Mouse (Mus musculus) thymus, postnatal 0 days (tissue): ENCODE measurements at regions not wholly inside any gene's neighbourhood (a gene's known extent, or its start where the extent isn't known, plus 50 kb on each side); places are given as distances from the start of the nearest gene placed in this dataset. TPM values are rescaled to one million over a fixed set of nuclear protein-coding genes. Genes with fewer than 3 reads are reported as not detected.
A peak's percentile ranks its signal among the peaks of the same experiment; 100 is the strongest.

Experiments
- DNase-seq: peaks from one replicate; pipeline ENCODE4 v3.0.0-alpha.2; 2015; ENCODE audit warnings: low spot score
- microRNA-seq: library from miRNA; unstranded; fragments of <30 nt; microRNA quantifications from one replicate; pipeline ENCODE4, GENCODE M21; 2016; ENCODE audit warnings: borderline number of aligned reads

DNA sequence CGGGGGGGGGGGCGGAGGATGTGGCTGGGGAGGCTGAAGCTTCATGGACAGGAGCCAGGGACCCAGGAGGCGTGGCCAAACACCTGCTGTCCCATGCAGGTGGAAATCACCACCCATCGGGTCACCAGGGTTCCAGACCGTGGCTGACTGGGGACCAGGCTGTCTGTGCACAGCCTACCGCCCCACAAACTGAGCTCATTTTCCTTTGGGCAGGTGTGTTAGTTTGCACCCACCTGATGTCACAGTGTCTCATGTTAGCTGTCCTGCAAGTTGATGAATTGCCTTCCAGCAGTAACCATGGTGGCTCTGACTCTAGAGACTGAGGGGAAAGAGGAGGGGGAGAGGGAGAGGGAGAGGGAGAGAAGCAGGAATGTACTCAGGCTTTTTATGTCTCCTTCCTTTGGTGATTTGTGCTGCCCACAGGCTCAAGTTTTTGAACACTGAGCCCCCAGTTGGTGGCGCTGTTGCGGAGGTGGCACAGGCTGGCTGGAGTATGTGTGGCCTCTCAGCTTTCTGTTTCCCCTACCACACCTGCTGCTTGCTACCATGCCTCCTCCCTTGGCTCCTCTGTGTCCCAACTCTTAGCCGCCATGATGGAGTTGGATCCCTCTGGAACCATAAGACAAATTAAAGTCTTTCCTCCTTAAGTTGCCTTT is 107.8 kb upstream of the Man2a1 start:
- peak; percentile 31 for DNase-seq

DNA sequence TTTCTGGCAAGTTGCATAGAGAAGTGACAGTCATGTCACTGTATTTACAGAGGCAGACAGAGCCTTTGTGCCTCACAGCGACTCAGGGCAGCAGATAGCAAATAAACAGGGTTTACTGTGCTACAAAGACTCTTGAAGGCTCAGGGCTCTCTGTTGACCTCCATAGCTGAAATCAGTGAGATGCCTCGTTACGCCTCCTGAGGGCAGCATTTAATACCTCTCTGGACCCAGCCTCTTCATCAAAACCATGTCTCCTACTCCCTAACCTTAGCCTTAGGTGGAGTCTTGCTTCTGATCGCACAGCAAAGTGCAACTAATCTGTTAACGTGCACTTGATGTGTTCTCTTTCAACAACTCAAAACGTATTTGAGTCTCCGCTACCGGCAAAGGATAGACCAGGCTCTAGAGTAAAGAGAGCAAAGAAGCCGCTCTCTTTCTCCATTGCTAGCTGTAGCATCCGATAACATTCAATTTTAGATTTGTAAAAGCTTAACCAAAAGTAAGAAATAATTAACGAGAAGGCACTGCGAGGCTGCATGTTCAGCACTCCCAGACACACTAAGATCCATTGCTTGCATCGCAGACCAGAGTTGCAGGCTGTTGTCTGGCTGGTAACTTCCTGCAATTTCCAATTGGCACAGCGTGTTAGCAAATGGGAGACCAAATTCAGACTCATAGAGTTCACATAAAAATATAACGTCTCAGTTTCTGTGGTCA is 101.1 kb upstream of the Man2a1 start:
- no peak for DNase-seq

DNA sequence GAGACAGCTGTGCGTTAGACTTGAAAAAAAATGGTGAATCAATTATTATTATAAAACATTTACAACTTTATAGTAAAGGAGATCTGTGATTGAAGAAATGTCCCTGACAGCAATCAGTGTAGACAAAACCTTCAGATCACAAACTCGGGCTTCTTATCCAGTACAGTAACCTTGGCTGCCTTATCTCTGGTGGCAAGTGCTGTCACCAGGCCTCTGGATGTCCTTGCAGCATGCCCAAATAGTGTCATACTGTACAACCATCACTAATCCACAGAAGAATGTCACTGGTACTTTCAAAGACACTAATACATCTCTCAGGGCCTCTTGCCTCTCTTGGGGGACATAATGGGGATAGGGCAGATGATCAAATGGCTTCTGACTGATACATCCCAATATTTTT is 98.2 kb upstream of the Man2a1 start:
- DNase-seq: no peak

DNA sequence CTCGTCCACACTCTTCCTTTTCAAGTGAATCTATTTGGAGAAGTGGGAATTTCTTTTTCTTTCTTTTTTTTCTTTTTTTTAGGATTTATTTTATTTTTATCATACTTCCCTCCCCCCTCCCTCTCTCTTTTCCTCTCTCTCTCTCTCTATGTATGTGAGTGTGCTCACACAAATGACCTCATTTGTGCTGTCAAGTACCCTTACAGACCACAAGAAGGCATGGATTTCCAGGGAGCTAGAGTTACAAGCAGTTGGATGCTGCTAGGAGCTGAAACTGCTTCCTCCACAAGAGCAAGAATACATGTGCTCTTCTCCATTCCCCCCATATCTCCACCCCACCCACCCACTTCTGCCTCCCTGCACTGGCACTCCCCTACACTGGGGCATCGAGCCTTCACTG is 94.6 kb upstream of the Man2a1 start:
- DNase-seq: no peak

DNA sequence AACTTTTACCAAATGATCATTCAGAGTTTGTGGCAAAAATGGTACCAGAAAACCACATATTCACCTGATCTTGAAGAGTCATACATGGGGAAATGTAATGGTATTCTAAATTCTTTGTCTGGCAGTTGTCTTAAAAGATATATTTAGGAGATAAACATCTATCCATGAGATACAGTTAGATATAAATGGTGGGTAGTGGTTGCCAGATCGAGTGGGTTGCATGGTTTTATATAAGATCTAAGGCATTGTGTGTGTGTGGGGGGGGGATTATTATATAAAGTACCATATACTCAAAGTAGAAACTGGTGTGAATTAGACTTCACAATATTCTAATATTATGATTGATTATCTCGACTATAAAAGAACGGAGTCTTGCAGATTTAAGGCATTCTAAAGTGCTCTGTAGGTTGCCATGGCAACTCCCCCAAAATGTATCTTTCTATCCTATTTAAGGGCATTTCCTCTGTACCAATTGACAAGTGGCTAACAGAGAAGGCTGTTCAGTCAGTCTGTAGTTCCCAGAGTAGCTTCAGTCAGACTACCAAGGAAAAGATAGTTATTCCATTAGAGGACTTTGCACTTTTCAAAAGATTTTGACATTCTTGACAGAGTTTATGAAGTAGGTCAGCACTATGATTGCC is 89.3 kb upstream of the Man2a1 start:
- DNase-seq: no peak

DNA sequence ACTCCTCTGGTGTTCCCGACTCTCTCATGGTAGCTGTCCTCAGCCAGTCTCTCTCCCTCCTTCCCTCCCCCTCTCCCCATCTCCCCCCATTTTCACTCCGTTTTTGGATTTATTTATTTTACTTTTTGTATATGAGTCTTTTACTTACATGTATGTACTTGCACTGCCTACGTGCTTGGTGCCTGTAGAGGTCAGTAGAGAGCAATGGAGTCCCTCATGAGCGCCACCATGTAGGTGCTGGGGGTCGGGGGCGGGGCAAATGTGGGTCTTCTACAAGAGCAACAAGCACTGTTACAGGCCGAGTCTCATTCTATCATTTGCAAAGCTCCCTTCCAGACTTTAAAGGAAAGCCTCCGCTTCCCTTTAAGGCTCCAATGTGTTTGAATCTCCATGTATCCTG is 78.3 kb upstream of the Man2a1 start:
- DNase-seq: peak; percentile 38

DNA sequence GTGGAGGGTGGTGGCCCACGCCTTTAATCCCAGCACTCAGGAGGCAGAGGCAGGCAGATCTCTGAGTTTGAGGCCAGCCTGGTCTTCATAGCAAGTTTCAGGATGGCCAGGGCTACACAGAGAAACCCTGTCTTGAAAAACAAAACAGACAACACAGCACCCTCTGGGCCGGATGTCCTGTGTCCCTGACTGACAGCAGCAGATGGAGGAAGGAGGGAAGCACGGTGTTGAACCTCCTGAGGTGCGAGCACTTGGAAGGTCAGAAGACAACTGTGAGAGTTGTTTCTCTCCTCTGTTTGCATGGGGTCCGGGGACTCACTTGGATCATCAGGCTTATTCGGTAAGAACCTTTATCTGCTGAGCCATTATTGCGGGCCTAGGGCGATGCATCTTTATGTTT is 76.6 kb upstream of the Man2a1 start:
- DNase-seq: no peak

DNA sequence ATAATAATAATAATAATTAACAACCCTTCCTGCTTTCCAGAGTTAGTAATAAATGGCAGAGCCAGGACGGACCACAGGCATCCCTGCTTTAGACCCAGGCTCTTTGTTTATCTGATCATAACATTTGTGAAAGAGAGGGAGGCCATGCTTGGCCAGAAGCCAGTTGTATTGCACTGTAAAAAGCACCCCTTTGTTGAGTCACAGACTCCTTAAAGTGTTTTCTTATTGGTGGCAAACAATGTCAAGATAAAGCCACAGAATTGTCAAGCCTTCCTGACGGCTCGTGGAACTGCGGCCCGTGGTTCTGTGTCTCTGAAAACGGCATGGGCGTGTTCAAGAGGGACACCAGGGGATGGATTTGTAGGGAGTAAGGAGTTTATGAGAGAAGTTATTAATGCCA is 72.7 kb upstream of the Man2a1 start:
- DNase-seq: no peak

DNA sequence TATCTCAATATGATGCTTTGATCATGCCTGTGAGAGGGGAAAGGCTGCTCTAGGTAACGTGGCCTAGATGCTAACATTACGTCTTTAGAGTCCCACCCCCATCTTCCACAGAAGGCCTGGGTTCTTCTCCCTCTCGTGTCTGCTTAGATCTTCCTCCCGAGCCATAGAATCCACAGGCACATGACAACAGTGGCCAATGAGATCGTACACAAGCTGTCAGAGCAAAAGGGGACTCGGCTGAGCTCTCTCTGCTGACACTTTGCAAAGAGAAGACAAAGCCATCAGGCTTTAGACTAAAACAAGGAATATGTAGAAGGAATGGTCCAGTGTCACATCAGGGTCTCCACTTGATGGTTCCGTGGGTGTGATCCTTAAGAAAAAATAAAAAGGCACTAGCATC is 72.1 kb upstream of the Man2a1 start:
- no peak for DNase-seq

DNA sequence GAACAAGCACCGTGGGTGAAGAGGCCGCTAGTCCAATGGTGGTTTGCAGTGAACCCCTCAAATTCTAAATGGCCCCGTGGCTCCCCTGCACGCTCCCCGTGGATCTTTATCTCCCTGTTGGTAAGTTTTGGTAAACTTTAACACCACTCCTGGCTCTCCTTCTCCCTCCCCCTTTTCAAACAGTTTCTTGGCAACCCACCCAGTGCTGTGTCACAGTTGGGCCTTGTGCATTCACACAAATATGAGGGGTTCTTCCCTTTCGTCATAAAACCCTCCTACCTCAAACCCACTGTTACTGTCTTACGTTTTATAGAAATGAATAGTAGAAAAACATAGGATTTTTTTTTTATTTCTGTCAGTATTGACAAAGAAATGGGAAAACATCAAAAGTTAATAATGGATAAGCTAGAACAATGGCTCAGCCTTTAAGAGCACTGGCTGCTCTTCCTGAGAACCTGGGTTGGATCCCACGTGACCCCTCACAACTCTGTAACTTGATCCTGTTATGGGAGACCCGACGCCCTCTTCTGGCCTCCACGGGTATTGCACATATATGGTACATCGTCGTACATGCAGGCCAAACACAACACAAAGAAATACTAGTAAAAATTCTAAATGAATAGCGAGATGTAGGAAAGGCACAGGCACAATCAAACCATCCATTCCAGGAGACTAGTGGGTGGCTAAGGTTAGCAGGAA is 71.1 kb upstream of the Man2a1 start:
- DNase-seq: no peak

DNA sequence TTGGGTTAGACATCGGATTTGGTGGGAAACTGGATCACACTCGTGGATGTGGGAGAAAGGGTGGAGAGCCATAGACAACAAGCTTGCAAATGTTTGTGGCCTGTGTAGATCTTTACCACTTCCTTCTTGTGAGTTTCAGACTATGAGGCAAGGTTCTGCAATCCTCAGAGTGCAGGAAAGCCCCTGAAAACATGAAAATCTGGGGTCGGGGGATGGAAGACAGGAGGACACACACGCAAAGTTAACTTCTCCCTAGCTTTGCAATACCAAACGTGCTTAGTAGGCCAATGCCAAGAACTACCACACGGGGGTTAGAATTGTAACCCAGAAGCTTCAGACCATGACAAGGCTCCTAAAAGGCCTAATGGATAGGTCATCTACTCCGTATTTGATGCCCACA is 69.4 kb upstream of the Man2a1 start:
- no peak for DNase-seq

DNA sequence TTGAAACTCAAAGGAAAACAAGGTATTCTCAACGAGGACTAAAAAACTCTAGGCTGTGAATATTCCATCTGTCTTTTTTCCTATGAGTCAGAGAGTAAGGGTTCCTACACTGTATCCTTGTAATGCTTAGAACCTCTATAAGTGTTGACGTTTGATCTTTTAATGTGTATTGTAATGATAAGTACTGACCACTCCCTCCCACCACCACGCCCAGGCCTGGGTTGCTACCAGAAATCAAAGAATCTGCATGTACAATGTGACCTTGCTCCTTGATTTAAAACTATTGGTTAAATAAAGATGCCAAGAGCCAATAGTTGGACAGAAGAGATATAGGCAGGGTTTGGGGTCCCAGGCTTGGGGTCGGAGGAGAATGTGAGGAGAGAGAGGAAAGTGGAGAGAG is 66.2 kb upstream of the Man2a1 start:
- no peak for DNase-seq

DNA sequence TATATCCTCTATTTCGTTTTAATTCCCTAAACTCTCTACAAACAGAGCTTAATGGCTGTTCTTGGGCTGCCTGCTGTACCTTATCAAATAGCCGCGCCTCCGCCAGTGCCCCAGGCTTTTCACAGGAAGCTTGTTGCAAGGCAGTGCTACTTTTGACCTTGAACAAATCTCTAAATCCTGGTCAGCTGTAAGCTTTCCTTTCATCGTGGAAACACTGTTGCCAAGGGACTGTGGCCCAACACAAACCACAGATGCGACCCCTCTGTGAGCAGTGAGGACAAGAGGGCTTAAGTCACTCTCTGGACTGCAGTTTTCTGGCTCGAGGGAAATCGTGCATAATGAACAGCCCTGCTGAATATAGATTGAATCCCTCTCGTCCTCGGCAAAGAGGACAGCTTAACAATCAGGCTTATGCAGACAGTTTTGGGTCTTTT is 62.0 kb upstream of the Man2a1 start:
- no peak for DNase-seq

DNA sequence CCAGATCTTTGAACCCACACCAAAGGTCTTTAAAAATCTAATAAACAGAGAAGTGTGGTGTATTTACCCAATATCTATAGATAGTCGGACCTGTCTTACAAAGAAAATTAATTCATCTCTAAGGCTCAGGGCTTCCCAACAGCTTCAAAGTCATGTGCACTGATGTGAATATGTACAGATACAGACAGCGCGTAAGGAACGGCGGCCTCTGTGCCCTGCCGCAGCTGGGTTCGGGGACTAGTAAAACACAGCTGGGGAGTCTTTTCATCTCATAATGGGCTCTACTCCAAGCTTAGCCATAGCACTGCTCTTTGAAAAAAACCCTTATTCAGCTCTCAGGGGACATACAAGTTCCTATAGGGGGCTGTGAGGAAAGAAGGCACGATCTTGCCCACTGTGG is 60.1 kb upstream of the Man2a1 start:
- no peak for DNase-seq

DNA sequence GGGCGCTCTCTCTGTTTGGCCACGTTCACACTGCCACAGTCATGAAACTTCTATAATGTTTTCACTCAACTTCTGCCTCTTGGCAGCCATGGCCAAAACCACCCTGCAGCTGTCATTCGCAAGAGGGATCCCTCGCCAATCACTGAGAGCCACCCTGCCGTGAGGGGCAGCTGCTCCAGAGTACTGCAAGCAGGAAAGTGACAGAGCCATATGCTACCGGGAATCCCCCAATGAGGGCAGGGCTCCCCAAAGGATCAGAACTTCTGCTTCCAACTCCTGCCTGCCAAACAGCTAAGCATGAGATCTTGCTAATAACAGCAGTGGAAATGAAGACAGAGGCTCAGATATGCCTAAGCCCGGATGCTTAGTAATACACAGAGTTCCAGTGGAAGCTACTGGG is 52.0 kb upstream of the Man2a1 start:
- DNase-seq: no peak

DNA sequence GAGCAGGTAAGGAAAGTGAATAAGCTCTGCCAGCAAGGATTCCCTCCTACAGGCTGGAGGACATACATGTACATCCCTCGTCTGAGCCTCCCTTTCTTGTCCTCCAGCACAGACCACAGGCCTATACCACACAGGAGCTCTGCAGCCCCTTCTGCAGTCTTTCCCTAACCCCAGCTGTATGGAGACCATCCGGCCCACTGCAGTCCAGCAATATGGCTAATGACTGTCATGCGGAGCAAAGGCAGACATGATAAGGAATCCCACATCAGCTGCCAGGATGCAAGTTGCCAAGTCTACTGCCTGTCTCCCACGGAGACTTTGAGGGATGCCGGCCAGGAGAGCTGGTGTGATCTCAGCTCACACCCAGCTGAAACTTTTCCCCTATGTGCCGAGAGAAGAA is 50.5 kb upstream of the Man2a1 start:
- DNase-seq: no peak

Small RNAs in the stretch of these regions (microRNA-seq; reads per million reads assigned to microRNA genes)
- gene Mir6420: not detected
